Mouse (Mus musculus): ENCODE results near the gene Cap2.

GRCm38 (mm10) chr13:46468251-46468650, 33.4 kb upstream of the Cap2 start:
- TF ChIP-seq POLR2A (IDR thresholded peaks at IDR 0.05; ENCODE audit: low read depth, low read length) (no peak), CTCF (IDR thresholded peaks at IDR 0.05; ENCODE audit: extremely low read depth, insufficient read depth, insufficient read length, insufficient replicate concordance) (no peak)
